Mouse (Mus musculus): ENCODE measurements around the gene Abtb2.

The Abtb2 gene

GRCm38 (mm10) chr2:103584093-103584492 lies 18.0 kb downstream of the Abtb2 start:
- no peak for DNase-seq (ENCODE audit: low spot score)

DNA sequence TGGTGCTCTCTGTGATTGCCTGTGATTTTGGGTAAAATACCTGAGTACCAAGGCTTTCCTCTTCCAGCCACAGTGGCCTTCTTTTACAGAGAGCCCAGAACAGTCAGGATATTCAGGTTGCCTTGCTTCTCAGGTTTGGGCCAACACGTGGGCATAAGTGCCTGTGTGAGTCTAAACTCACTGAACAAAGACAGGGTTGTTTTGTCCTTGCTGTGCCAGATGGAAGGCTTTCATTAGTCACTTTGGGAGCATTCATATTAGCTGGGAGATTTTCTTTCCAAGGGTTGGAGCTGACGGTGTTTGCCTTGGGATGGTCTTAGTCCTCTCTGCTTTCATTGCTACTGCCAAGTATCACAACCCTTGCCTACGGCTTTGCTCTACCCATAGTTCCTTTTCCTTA lies 20.3 kb downstream of the Abtb2 start:
- DNase-seq (ENCODE audit: low spot score): no peak

GRCm38 (mm10) chr2:103588776-103589175 lies 22.7 kb downstream of the Abtb2 start:
- DNase-seq (ENCODE audit: low spot score): no peak

DNA sequence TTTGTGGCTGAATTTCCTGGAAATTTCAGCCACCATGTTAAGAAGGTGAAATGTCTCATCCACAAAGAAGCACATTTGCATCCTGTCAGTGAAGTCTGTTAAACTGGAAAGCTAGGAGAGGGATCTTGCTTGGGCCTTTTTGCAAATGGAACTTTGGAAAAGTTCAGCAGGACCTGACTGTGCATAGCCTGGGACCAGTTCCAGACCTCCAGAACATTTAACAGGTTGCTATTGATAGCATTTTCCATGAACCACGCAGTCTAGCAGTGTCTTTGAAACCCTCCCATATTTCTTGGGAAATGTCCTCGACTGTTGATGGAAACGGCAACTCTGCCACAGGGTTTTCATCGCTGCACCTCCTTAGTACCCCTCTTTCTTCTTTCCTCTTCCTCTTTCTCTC lies 23.3 kb downstream of the Abtb2 start:
- DNase-seq (ENCODE audit: low spot score): no peak

DNA sequence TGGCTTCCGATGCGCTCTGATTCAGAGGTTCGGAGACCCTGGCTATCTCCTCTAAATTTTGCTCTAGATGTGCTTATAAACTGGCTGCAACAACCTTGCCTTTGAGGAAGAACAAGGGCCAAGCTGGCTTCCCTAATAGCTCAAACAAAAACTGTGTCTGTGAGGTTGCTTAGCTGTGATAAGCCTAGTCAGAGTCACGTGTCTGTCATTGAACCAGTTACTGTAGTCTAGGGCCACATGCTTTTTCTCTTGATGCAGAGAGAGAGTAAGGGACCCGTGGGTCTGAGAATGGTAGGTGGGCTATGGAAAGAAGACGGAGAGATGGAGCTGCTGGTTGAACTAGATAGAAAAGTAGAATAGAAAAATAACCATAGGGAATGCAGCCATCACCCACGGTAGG lies 24.5 kb downstream of the Abtb2 start:
- DNase-seq (ENCODE audit: low spot score): no peak

GRCm38 (mm10) chr2:103591742-103592590 lies 25.9 kb downstream of the Abtb2 start:
- no peak for DNase-seq (ENCODE audit: low spot score)

DNA sequence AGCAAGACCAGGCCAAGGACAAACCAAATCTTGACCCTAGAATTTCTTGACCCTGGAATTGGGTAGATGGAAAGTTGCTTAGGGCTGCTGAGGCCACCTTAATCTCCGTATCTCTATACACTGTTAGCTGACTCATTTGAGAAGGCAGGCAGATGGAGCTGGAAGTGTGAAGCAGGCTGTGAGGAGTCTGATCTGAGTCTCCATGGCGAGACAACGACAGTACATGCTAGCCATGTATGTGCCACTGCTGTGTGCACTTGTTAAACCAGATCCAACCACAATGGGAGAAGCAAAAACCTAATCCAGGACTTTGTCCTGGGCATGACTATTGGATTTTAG lies 26.4 kb downstream of the Abtb2 start:
- DNase-seq (ENCODE audit: low spot score): no peak

DNA sequence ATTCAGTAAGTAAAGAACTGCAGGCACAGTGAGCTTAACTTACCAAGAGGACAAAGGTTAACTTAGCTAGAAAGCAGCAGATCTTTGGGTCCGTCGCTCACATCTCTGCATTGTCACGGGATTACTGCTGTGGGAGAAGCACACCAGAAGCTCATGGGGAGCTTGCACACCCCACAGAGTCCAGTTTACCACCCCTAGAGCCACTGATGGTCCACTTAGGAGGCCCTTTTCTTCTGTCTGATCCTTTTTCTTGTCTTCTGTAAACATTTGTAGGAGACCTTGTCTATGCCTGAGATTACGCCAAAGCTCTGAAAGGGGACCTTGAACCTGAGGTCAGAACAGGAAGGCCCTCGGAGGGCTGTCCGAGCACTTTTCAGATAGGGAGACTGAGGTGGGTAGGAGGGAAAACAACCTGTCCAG lies 28.5 kb downstream of the Abtb2 start:
- no peak for DNase-seq (ENCODE audit: low spot score)

DNA sequence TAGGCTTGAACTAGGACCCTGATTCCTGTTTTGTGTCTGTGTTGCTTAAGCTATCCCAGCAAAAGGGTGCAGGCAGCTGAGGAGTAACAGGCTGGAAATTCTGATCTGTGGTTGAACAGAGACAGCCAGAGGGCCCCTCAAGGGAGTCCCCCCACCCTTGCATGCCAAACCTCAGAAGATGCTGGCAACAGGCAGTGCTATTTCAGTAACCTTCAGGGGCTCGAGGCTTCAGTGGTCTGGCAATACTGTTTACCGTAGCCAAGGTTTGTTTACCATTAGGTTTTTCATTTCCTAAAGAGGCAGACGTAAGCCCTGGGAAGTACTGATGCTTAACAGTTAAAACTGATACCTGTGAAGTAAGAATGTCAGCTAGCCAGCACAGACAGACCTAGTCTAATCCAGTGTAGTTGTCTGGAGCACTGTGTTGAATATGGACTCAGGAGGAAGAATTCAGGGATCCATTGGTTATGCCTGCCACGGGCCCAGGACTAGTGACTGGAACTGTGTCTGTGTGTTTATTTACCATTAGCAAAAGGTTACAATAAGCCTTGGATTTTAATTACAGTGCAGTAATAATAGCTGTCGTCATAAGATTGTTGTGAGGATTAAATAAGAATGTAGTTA lies 29.0 kb downstream of the Abtb2 start:
- DNase-seq (ENCODE audit: low spot score): no peak

DNA sequence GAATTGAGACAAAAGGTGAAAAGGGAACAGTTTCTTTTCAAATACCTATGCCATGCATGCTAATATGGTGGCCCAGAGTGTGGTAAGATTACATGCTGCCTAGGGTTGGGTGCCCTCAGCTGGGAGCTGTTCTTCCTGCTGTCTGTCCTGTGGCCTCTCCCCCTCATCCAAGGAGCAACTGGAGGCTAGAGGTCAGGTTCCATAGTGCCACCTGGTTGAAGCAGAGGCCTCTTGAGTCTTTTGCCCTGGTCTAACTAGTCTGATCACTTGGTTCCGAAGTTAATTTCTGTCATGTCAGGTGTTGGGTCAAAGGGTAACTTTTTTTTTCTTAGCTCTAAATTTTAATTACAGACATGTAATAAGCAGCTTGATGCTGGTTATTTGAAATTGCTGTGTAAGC lies 33.2 kb downstream of the Abtb2 start:
- no peak for DNase-seq (ENCODE audit: low spot score)

- no peak for DNase-seq (ENCODE audit: low spot score)
Measured at GRCm38 (mm10) chr2:103600165-103600891, 34.2 kb downstream of the Abtb2 start.

DNA sequence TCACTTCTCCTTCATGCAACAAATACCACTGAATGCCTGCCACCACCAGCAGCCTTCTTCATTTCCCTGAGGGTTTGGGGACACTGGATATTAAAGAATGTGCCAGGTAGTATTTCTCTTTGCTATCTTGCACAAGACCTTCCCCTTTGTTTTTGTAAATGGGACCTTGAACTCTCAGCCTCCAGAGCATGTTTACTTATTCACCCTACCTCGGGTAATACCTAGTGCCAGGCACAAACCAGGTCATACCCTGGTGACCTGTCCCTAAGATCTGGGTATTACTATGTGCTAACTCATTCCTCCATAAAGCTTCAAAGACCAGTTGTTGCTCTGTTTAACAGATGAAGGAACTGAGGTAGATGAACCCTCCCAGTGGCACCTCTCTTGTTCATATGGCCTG lies 35.0 kb downstream of the Abtb2 start:
- no peak for DNase-seq (ENCODE audit: low spot score)

- no peak for DNase-seq (ENCODE audit: low spot score)
Measured at GRCm38 (mm10) chr2:103601531-103601930, 35.4 kb downstream of the Abtb2 start.

DNA sequence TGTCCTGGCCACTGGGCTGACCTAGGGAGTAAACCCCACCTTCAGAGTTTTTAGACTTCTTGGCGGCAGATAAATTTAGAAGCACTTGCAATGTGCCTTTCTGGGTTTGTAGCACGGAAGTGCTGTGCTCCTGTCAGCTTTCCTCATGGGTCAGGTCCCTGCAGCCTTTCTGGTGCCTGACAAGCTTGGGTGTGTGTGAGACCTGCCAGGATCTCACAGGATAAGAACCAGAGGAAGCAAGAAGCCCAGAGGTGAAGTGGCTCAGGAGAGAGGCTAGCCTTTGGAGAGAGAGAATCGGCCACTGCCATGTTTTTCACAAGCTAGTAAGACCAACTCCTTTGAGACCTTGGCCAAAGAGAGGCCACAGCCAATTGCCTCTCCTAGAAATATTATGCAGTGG lies 37.1 kb downstream of the Abtb2 start:
- DNase-seq (ENCODE audit: low spot score): no peak

GRCm38 (mm10) chr2:103603869-103604268 lies 37.8 kb downstream of the Abtb2 start:
- no peak for DNase-seq (ENCODE audit: low spot score)

DNA sequence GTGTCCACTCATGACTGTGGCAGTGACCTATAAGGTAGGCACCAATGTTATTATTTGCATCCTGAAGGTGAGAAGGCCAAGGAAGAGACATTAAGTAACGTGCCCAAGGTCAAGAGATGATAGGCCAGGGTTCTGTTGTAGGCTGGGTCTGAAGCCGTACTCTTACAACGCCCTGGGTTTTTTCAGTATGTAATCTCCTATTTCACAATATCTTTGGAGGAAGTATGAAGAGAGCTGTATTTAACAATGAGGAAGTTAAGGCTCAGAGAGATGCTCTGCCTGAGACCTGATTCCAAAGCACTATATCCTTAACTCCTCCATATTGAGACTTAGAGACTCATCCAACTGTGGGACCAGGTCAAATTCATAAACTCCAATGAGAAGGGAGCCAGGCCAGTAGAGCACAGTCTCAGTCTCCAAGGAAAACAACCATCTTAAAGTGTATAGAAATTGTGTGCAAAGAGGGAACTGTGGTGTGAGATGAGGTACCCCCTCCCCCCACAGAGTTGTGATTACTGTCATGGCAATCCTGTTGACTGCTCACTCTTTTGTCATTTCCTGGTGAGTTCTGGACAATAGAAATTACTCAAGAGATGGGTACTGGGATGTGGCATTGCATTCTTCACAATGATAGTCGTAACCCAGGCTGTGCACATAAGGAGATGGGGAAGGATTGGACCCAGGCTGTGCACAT lies 39.8 kb downstream of the Abtb2 start:
- DNase-seq (ENCODE audit: low spot score): no peak

- no peak for DNase-seq (ENCODE audit: low spot score)
Measured at GRCm38 (mm10) chr2:103607926-103608325, 41.8 kb downstream of the Abtb2 start.

DNA sequence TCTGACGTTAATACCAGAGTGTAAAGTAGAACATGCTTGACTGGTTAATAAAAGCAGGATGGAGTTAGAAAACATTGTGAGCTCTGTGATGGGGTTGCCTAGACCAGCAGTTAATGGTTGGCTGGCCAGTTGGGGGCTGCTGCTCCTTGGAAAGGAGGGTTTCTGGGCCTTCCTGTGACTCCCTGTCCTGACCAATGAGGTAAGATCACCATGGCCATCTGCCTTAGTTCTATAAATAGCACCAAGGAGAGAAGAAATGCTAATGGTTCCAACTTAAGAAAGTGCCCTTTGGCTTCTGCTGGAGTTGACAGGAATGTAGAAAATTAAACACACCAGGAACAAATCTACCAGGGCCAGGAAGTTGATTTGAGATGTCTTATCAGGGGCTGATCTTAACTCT lies 42.8 kb downstream of the Abtb2 start:
- DNase-seq (ENCODE audit: low spot score): no peak

- no peak for DNase-seq (ENCODE audit: low spot score)
Measured at GRCm38 (mm10) chr2:103609499-103609898, 43.4 kb downstream of the Abtb2 start.

- no peak for DNase-seq (ENCODE audit: low spot score)
Measured at GRCm38 (mm10) chr2:103610831-103611535, 44.9 kb downstream of the Abtb2 start.

DNA sequence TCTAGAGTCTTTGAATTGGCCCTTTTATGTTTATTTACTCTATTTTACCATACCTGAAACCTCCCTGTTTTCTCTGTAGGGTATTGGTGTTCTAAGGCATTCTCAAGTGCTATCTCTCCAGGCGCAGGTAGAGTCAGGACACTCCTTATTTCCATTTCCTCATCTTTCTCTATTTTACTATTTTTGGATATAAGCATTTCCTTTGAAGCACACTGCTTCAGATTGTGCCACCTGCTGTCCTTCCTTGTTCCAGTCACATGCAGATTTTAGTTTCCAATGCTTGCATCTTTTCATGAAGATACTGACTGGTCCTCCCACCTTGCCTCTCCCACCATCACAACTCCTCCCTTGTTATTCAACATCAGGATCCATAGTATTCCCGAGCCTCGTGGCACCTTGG lies 47.8 kb downstream of the Abtb2 start:
- DNase-seq (ENCODE audit: low spot score): no peak

- no peak for DNase-seq (ENCODE audit: low spot score)
Measured at GRCm38 (mm10) chr2:103615028-103615427, 48.9 kb downstream of the Abtb2 start.

All from ovary, postnatal 10 days (tissue).